Mouse (Mus musculus) lung, postnatal 0 days (tissue): Measurements from ENCODE around the gene Ppm1l. TPM values are rescaled to one million over a fixed set of nuclear protein-coding genes. Genes with fewer than 3 reads are reported as not detected.

ENCODE experiments used
- ATAC-seq: fragments of 200-750 bp; cut with Nextera tagmentation; 2 replicates; pipeline ENCODE4 v1.8.0; 2017; ENCODE audit warnings: moderate library complexity
- DNase-seq: peaks from one replicate; pipeline ENCODE4 v3.0.0-alpha.2; 2016; ENCODE audit warnings: low spot score
- H3K27ac ChIP-seq: fragments of 300-500 bp; sonication (generic); 2 replicates; pipeline ENCODE4 v1.5.1; 2014; ENCODE audit warnings: antibody characterized with exemption, mild to moderate bottlenecking, low read length, mixed read lengths
- H3K27me3 ChIP-seq: fragments of 300-500 bp; sonication (generic); replicated peaks from 2 replicates; pipeline ENCODE4 v1.6.1; 2014; ENCODE audit warnings: low read length, mixed read lengths; ENCODE audit not compliant: insufficient read depth
- H3K36me3 ChIP-seq: fragments of 300-500 bp; sonication (generic); 2 replicates; pipeline ENCODE4 v1.6.1; 2014; ENCODE audit warnings: low read length, mixed read lengths; ENCODE audit not compliant: insufficient read depth
- H3K4me1 ChIP-seq: fragments of 300-500 bp; sonication (generic); 2 replicates; pipeline ENCODE4 v1.6.1; 2014; ENCODE audit warnings: antibody characterized with exemption, low read depth, low read length, mixed read lengths; ENCODE audit not compliant: insufficient read depth
- H3K4me2 ChIP-seq: fragments of 300-500 bp; sonication (generic); replicated peaks from 2 replicates; pipeline ENCODE4 v1.6.1; 2014; ENCODE audit warnings: low read depth, mild to moderate bottlenecking, low read length, moderate library complexity, mixed read lengths
- H3K4me3 ChIP-seq: fragments of 300-500 bp; sonication (generic); 2 replicates; pipeline ENCODE4 v1.5.1; 2014; ENCODE audit warnings: low read depth, low read length
- H3K9ac ChIP-seq: fragments of 300-500 bp; sonication (generic); replicated peaks from 2 replicates; pipeline ENCODE4 v1.6.1; 2014; ENCODE audit warnings: low read depth, mild to moderate bottlenecking
- H3K9me3 ChIP-seq: fragments of 300-500 bp; sonication (generic); 2 replicates; pipeline ENCODE4 v1.6.1; 2016; ENCODE audit warnings: low read length, mixed read lengths
- CTCF ChIP-seq: IDR thresholded peaks from 2 replicates; pipeline ENCODE4 v1.5.1; 2016; ENCODE audit warnings: antibody characterized with exemption, mild to moderate bottlenecking
- EP300 ChIP-seq: IDR thresholded peaks from 2 replicates; pipeline ENCODE4 v1.6.1; 2016; ENCODE audit warnings: antibody characterized with exemption, mild to moderate bottlenecking, control low read depth
- WGBS: fragments of 180-500 bp; shearing (Covaris S2); extraction: QIAGEN DNeasy Blood & Tissue Kit; methylation state at CpG from one replicate; pipeline ENCODE4 v1.1.7; 2014; 5-methylcytosine and 5-hydroxymethylcytosine counted together
- polyA plus RNA-seq: library from polyadenylated mRNA; unstranded; fragments of >200 nt; fragmentation: Nextera tagmentation; extraction: Ambion mirVana; gene quantifications from 2 replicates; pipeline ENCODE4 v1.2.1, GENCODE M21; 2015

The Ppm1l gene
- polyA plus RNA-seq, 1 experiment from 2014 or later = 5.8 TPM

DNA sequence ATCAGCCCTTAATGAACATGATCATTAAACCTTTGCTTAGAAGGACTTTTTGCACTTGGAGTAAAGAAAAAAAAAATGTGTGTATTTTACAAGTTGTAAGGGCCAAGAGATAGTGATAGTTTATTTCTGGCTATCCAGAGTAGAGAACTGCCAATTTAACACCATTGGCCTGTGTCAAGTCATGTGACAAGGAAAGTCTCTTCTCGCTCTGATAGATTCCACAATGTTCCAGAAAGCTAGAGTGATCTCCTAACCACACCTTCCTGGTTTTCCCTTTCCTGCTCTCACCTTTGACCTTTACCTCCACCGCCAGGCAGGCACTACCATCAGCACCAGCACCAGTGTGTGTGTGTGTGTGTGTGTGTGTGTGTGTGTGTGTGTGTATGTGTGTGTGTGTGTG, 38.0 kb downstream of the Ppm1l start:
- WGBS = 79% methylated on average over 2 of the region's 2 CpGs
- TF ChIP-seq CTCF = no peak
- TF ChIP-seq EP300 = no peak
- H3K4me3 ChIP-seq = no peak overlapping the region
- H3K9ac ChIP-seq = no peak overlapping the region
- H3K27me3 ChIP-seq = no peaks in the 10 kb centered on the region
- H3K27ac ChIP-seq = no peak overlapping the region
- H3K4me1 ChIP-seq = no peaks in the 10 kb centered on the region
- H3K36me3 ChIP-seq = no peaks in the 10 kb centered on the region
- H3K4me2 ChIP-seq = no peak overlapping the region
- ATAC-seq = no peak
- DNase-seq = no peak
- no peaks in the 10 kb centered on the region for H3K9me3 ChIP-seq

DNA sequence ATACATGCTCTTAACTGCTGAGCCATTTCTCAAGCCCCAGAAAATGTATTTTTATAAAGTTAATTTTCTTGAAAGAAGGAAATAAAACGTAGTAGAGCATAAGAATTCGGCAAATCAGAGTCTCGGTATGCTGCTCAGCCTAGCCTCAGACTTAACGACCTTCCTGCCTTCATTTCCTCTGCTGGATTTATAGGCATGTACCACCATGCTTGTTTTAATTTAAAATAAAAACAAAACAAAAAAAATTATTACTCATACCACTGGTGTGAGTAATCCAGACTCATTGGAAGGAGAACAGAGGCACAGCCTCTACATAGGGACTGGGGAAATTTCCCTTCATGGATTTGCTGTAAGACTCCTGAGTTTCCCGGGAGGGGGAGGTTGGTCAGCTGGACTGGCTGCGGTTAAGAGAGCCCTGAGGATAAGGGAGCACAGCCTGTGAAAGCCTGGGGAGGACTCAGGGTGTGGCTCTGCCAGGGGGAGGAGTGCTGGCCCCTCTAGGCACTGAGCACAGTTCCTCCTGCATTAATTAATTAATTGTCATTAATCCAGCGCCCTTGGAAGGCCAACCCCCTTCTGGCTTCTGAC, 39.5 kb downstream of the Ppm1l start:
- Histone ChIP-seq H3K27me3 (no peaks in the 10 kb centered on the region), H3K36me3 (no peaks in the 10 kb centered on the region), H3K9ac (no peak overlapping the region), H3K9me3 (no peaks in the 10 kb centered on the region), H3K4me2 (no peak overlapping the region), H3K27ac (no peak overlapping the region), H3K4me3 (no peak overlapping the region), H3K4me1 (no peaks in the 10 kb centered on the region)
- DNase-seq = no peak
- no peak for TF ChIP-seq EP300
- TF ChIP-seq CTCF = no peak
- WGBS = 77% methylated on average over 7 of the region's 7 CpGs
- no peak for ATAC-seq

DNA sequence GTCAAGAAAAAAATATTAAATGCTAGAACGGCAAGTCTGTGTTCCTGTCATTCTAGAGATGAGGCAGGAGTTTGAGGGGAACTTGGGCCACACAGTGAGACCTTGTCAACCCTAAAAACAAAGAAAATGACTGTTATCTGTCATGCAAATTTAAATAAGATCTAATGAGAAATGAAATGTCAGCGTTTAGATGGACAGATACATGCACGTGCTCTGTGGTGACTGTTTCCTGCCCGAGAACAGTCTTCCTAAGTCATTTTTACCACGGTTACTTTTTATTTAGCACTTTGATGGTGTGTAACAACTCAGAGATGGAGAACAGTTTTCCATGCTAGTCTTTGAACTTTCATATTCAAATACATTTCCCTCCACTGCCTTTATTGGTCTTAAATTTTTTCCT, 40.1 kb downstream of the Ppm1l start:
- DNase-seq (no peak), ATAC-seq (no peak)
- no peak overlapping the region for H3K9ac ChIP-seq
- 70% methylated on average over 5 of the region's 5 CpGs for WGBS
- H3K27me3 ChIP-seq = no peaks in the 10 kb centered on the region
- no peaks in the 10 kb centered on the region for H3K4me1 ChIP-seq
- H3K4me2 ChIP-seq = no peak overlapping the region
- H3K27ac ChIP-seq = no peak overlapping the region
- H3K9me3 ChIP-seq = no peaks in the 10 kb centered on the region
- H3K4me3 ChIP-seq = no peak overlapping the region
- TF ChIP-seq EP300 = no peak
- TF ChIP-seq CTCF = no peak
- no peaks in the 10 kb centered on the region for H3K36me3 ChIP-seq

DNA sequence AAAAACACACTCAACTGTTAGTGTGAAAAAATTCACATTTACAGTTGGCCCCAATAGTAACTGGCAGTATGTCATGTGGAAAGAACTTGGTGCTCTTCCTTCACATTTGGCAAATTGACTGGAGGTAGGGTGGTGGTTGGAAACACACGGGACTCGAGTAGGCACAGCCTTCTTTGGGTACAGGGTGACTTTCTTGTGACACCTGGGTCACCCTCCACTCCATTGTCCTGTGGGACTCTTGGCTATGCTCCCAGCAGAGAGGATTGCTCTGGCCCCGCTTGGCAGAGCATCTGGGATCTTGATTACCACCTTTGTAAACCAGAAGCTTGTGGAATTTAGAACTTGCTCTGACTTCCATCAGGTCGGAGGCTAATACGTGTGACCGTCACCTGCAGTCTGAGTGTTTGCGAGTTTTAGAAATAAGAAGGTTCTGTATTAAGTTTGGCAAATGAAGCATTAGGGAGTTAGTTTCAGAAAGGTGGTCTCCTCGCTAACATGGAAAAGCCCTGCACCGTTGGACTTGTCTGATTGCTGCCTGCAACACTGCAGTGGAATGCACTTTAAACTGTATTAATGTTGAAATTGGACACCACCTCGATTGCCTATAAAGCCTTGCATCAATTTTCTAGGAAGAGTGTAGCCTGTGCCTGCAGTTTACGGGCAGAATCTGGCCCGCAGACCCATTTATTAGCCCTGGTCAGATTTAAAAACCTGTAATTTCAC, 41.4 kb downstream of the Ppm1l start:
- no peak overlapping the region for H3K4me2 ChIP-seq
- no peaks in the 10 kb centered on the region for H3K4me1 ChIP-seq
- 73% methylated on average over 12 of the region's 12 CpGs for WGBS
- no peak overlapping the region for H3K27ac ChIP-seq
- TF ChIP-seq EP300 (no peak), CTCF (no peak)
- ATAC-seq = no peak
- no peaks in the 10 kb centered on the region for H3K27me3 ChIP-seq
- no peaks in the 10 kb centered on the region for H3K36me3 ChIP-seq
- no peaks in the 10 kb centered on the region for H3K9me3 ChIP-seq
- H3K4me3 ChIP-seq = no peak overlapping the region
- no peak overlapping the region for H3K9ac ChIP-seq
- DNase-seq = no peak

DNA sequence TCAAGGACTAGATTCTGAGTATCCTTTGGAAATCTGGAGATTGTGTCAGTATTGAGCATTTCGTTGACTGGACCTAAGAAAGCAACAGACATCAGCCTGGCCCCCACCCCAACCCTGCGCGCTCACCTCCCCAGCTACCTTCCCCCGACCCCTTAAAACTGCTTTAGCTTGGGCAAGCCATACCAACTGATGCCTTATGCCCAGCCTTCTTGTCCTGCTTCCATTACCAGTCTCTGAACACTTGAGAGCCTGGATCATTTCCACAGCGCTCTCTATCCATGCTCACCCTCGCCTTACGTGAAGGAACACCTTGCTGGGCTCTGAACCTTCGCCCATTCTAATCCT, 41.9 kb downstream of the Ppm1l start:
- Histone ChIP-seq H3K9ac (no peak overlapping the region), H3K27me3 (no peaks in the 10 kb centered on the region), H3K4me2 (no peak overlapping the region), H3K36me3 (no peaks in the 10 kb centered on the region), H3K4me3 (no peak overlapping the region), H3K27ac (no peak overlapping the region), H3K4me1 (no peaks in the 10 kb centered on the region), H3K9me3 (no peaks in the 10 kb centered on the region)
- no peak for ATAC-seq
- DNase-seq = no peak
- no peak for TF ChIP-seq EP300
- no peak for TF ChIP-seq CTCF
- WGBS = 95% methylated on average over 8 of the region's 8 CpGs

DNA sequence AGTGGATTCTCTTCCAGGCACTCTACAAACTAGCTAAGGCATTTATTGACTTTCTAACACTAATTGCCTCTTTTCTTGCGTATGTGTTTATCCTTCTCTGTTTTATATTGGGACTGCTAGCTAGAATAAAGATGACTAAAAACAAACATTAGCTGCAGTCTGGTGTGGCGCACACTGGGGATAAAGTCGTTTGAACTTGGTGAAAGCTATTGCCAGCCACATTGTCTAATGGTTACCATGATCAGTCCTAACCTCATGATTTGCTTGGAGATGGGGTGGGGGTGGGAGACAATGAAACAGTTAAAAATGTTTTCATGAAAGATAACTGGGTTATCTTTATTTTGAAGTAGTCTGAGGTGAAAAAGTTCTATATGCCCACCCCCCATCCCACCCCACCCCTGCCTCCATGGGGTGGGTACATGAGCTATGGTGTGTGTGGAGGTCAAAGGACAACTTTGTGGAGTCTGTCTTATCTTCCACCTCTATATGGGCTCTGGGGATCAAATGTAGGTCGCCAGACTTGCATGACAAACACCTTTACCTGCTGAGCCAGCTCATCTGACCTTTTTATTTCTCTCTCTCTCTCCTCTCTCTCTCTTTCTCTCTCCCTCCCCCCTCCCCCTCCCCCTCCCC, 43.7 kb downstream of the Ppm1l start:
- H3K27me3 ChIP-seq = no peaks in the 10 kb centered on the region
- H3K4me1 ChIP-seq = no peaks in the 10 kb centered on the region
- DNase-seq (no peak), ATAC-seq (no peak)
- 69% methylated on average over 4 of the region's 4 CpGs for WGBS
- H3K4me2 ChIP-seq = no peak overlapping the region
- H3K9ac ChIP-seq = no peak overlapping the region
- H3K9me3 ChIP-seq = no peaks in the 10 kb centered on the region
- no peak for TF ChIP-seq CTCF
- TF ChIP-seq EP300 = no peak
- H3K27ac ChIP-seq = no peak overlapping the region
- H3K4me3 ChIP-seq = no peak overlapping the region
- H3K36me3 ChIP-seq = no peaks in the 10 kb centered on the region
